Mouse (Mus musculus): ENCODE measurements at regions not wholly inside any gene's neighbourhood (a gene's known extent, or its start where the extent isn't known, plus 50 kb on each side); places are given as distances from the start of the nearest gene placed in this dataset.

- no peak for TF ChIP-seq EP300 (IDR thresholded peaks at IDR 0.05; ENCODE audit: low read depth)
- TF ChIP-seq CTCF (IDR thresholded peaks at IDR 0.05; ENCODE audit: low read depth) = no peak
These were observed 69.1 kb upstream of the Tfpi start for GRCm38 (mm10) chr2:84545676-84546075.
